Mouse (Mus musculus) thymus, adult 2 months (tissue): ENCODE measurements at regions not wholly inside any gene's neighbourhood (a gene's known extent, or its start where the extent isn't known, plus 50 kb on each side); places are given as distances from the start of the nearest gene placed in this dataset.

ENCODE experiments used
- CTCF ChIP-seq: fragments of 200-500 bp; IDR thresholded peaks from 2 replicates; pipeline ENCODE4 v1.5.1; 2012; ENCODE audit warnings: mild to moderate bottlenecking, control low read depth, low read length, moderate library complexity, borderline replicate concordance; ENCODE audit not compliant: control insufficient read depth, poor library complexity, insufficient read depth; ENCODE audit errors: extremely low read depth
- POLR2A ChIP-seq: fragments of 200-500 bp; IDR thresholded peaks from 2 replicates; pipeline ENCODE4 v1.6.1; 2012; ENCODE audit warnings: mild to moderate bottlenecking, low read length, control low read depth, moderate library complexity; ENCODE audit not compliant: control insufficient read depth, poor library complexity, insufficient read depth; ENCODE audit errors: extremely low read depth

DNA sequence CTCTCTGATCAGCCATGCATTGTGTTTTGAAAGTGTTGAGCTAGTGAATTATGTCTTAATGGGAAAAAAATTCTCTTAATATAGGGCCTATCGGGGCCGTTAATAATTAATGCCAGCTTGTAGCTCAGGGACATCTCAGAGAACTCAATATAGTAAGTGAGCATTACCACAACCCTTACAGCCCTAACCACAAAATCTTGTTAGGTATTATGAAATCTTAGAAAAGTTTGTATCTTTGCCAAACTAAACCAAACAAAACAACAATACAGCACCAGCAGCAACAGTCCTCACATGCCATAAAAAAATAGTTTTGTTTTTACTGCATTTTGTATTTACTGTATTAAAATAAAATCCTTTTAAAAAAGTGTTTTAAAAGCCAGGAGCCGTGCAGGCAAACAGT lies 277.8 kb downstream of the Etnk1 start:
- TF ChIP-seq POLR2A (no peak), CTCF (no peak)
